Mouse (Mus musculus) spleen, adult 2 months (tissue): ENCODE results near the gene Cd8a. TPM values are rescaled to one million over a fixed set of nuclear protein-coding genes. Genes with fewer than 3 reads are reported as not detected.

Source experiments
- DNase-seq, 2 experiments: peaks; one replicate each; pipeline versions ENCODE4 v3.0.0 to v3.0.0-alpha.2; 2012 to 2021; ENCODE audit warnings: low spot score in 2 of 2, low read depth in 1 of 2
- H3K27ac ChIP-seq: fragments of 200-500 bp; 2 replicates; pipeline ENCODE4 v1.5.1; 2012; ENCODE audit warnings: low read length, inconsistent platforms; ENCODE audit not compliant: insufficient read depth
- H3K27me3 ChIP-seq: fragments of 200-500 bp; 2 replicates; pipeline ENCODE4 v1.6.1; 2012; ENCODE audit warnings: mild to moderate bottlenecking, moderate library complexity, low read length, inconsistent platforms; ENCODE audit not compliant: control insufficient read depth, insufficient read depth
- H3K36me3 ChIP-seq: fragments of 200-500 bp; 2 replicates; pipeline ENCODE4 v1.6.1; 2012; ENCODE audit warnings: mild to moderate bottlenecking, low read length, inconsistent platforms; ENCODE audit not compliant: control insufficient read depth, insufficient read depth
- H3K4me1 ChIP-seq: fragments of 200-500 bp; 2 replicates; pipeline ENCODE4 v1.6.1; 2011; ENCODE audit warnings: inconsistent platforms; ENCODE audit not compliant: control insufficient read depth, insufficient read depth, insufficient read length
- H3K4me3 ChIP-seq: fragments of 200-500 bp; 2 replicates; pipeline ENCODE4 v1.5.1; 2011; ENCODE audit warnings: mild to moderate bottlenecking, inconsistent platforms; ENCODE audit not compliant: insufficient read depth, insufficient read length; ENCODE audit errors: extremely low read depth
- CTCF ChIP-seq: fragments of 200-500 bp; IDR thresholded peaks from 2 replicates; pipeline ENCODE4 v1.5.1; 2011; ENCODE audit warnings: mild to moderate bottlenecking, inconsistent platforms; ENCODE audit not compliant: insufficient read depth, insufficient read length, insufficient replicate concordance; ENCODE audit errors: extremely low read depth
- POLR2A ChIP-seq: fragments of 200-500 bp; IDR thresholded peaks from 2 replicates; pipeline ENCODE4 v1.6.1; 2011; ENCODE audit warnings: low read depth, low read length, inconsistent platforms
- WGBS: fragments of 180-500 bp; shearing (Covaris S2); methylation state at CpG from one replicate; pipeline ENCODE4 v1.1.7; 2018; 5-methylcytosine and 5-hydroxymethylcytosine counted together
- polyA plus RNA-seq: library from polyadenylated mRNA; depleted of rRNA; stranded (reverse); fragments of >200 nt; gene quantifications from 2 replicates; pipeline ENCODE4 v1.2.3, GENCODE M21; 2012

The Cd8a gene
- polyA plus RNA-seq, 1 experiment: 28.5 TPM

DNA sequence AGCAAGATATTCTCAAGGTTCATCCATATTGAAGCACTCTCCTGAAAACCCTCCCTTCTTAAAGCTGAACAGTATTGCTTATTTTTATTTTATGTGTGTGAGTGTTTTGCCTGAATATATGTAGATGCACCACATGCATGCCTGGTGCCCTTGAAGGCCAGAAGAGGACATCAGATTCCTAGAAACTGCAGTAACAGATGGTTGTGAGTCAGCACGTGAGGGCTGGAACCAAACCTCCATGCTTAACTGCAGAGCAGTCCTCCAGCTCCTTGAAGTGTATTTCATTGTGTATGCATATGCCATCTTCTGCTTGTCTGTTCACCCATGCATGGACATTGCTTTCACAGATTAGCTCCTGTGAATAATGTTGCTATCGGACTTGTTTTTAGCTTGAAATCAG lies 9.2 kb upstream of the Cd8a start:
- Histone ChIP-seq H3K4me3 (no peak overlapping the region), H3K36me3 (no peaks in the 10 kb centered on the region), H3K4me1 (no peaks in the 10 kb centered on the region), H3K27ac (no peak overlapping the region), H3K27me3 (no peaks in the 10 kb centered on the region)
- no peak for DNase-seq
- TF ChIP-seq CTCF (no peak), POLR2A (no peak)
- 60% methylated on average over 2 of the region's 2 CpGs for WGBS

DNA sequence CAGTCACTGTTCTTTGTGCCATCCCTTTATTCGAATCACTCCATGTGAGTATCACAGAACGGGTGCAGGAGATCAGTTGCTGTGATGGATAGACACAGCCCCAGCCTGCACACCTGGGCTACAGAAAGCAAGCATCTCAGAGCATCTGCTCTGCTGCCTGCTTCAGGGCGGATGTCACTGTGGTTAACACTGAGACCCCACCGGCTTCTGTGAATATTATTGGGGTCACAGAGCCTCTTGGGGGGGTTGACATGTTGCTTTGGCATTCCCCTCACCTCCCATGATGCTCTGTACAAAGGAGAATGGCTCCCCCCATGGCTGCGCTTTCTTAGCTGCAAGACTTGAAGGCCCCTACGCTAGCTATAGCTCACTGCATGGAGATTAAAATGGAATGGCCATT lies 3.8 kb upstream of the Cd8a start:
- no peaks in the 10 kb centered on the region for H3K27me3 ChIP-seq
- H3K36me3 ChIP-seq: no peaks in the 10 kb centered on the region
- TF ChIP-seq CTCF (no peak), POLR2A (no peak)
- WGBS: 75% methylated on average over 6 of the region's 6 CpGs
- DNase-seq: no peak
- H3K27ac ChIP-seq: no peak overlapping the region
- no peak overlapping the region for H3K4me3 ChIP-seq
- H3K4me1 ChIP-seq: no peaks in the 10 kb centered on the region

DNA sequence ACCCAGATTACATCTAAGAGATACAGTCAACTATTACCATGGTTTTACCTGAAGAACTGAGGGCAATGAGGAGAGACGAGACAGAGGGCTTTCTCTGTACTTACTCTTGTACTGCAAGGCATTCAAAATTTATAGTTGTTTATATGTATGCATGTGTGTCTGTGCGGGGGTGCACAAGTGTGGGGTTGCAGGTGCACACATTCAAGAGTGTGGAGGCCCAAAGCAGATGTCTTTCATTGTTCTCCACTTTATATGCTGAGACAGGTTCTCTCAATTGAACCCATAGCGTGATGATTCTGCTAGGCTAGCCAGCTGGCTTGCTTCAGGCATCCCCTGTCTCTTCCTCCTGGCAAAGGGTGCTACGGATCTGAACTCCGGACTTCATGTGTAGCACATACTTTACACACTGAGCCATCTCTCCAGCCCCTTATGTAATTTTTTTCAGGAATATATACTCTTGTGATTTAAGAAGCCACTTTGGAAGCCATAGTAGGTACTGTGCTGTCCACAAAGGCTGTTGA lies 2.1 kb upstream of the Cd8a start:
- Histone ChIP-seq H3K4me3 (no peak overlapping the region), H3K27me3 (no peaks in the 10 kb centered on the region), H3K4me1 (no peaks in the 10 kb centered on the region), H3K36me3 (no peaks in the 10 kb centered on the region), H3K27ac (no peak overlapping the region)
- 81% methylated on average over 5 of the region's 5 CpGs for WGBS
- no peak for DNase-seq
- TF ChIP-seq CTCF (no peak), POLR2A (no peak)

DNA sequence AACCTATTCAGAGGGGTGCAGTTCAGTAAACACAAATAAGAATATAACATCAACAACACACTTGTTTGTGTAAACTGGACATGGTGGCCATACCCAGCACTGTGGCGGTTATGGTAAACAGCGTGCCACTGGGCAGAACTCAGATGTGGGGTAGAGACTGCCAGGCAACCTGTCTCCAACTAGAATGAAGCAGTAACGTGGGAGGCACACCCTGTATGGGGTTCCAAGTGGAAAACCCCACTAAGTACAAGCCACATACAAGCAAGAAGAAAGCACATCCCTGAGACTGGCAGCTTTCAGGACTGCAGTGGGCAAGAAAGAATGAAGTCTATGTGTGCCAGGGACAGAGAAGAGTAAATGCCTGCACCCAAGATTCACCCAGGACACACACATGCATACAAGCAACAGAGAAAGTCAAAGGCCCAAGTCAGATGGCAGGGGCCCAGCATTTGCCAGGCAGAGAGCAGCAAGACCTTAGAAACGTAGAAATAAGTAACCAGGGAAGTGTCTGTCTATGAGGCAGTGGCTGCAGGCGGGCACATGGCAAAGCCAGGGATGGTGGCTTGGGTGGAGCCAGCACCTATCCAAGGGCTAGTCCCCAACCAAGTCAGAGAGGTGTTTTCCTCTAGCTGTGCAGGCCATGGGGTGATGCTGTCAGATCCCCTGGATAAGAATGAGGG lies 1.0 kb upstream of the Cd8a start:
- Histone ChIP-seq H3K36me3 (no peaks in the 10 kb centered on the region), H3K4me1 (no peaks in the 10 kb centered on the region), H3K4me3 (no peak overlapping the region), H3K27me3 (no peaks in the 10 kb centered on the region), H3K27ac (peak overlapping the region; percentile 2; the same call in 1 of the 2 replicates)
- WGBS: 77% methylated on average over 5 of the region's 5 CpGs
- no peak for DNase-seq
- TF ChIP-seq POLR2A: no peak

DNA sequence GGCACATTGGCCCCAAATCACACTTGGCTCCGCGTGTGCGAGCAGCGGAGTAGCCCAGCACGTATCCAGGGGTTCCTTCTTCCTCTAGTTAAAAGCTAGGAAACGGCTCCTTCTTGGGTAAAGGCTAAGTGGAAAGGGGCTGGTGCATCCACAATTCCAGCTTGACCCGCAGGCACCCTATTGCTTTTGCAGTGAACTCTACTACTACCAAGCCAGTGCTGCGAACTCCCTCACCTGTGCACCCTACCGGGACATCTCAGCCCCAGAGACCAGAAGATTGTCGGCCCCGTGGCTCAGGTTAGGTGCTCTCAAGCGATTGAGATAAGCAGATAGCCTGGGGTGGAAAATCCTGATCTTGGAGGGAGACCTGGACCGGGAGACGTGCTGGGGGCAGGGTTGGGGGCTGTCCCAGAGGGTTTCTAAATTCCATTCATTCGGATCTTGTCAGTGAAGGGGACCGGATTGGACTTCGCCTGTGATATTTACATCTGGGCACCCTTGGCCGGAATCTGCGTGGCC lies 1.1 kb downstream of the Cd8a start:
- H3K27ac ChIP-seq: peak overlapping the region; percentile 56
- 82% methylated on average over 19 of the region's 19 CpGs for WGBS
- no peak for TF ChIP-seq CTCF
- no peak for TF ChIP-seq POLR2A
- H3K4me3 ChIP-seq: peak overlapping the region; percentile 48
- no peak for DNase-seq
- H3K36me3 ChIP-seq: no peaks in the 10 kb centered on the region
- no peaks in the 10 kb centered on the region for H3K4me1 ChIP-seq
- no peaks in the 10 kb centered on the region for H3K27me3 ChIP-seq

DNA sequence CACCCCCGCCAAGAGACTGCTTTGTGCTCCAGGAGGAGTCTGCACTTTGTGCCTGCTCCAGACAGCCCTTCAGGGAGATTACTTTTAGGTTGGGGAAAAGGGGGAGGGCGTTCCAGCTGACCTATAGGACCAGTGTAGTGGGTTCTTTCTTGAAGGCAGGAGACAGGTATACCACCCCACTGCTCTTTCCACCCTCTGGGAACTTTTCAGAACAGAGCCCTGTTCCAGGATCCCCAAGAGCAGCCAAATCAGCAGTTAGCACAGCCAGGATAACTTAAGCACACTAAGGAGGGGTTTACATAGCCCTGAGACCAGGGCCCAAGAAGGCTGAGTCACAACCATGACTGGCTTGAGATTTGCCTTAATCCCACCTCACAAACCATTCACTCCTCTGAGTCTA lies 1.7 kb downstream of the Cd8a start:
- Histone ChIP-seq H3K4me3 (no peak overlapping the region; the same call in 1 of the 2 replicates), H3K36me3 (no peaks in the 10 kb centered on the region), H3K27ac (peak overlapping the region; percentile 8), H3K27me3 (no peaks in the 10 kb centered on the region), H3K4me1 (no peaks in the 10 kb centered on the region)
- 77% methylated on average over 2 of the region's 2 CpGs for WGBS
- no peak for TF ChIP-seq POLR2A
- no peak for TF ChIP-seq CTCF
- no peak for DNase-seq

DNA sequence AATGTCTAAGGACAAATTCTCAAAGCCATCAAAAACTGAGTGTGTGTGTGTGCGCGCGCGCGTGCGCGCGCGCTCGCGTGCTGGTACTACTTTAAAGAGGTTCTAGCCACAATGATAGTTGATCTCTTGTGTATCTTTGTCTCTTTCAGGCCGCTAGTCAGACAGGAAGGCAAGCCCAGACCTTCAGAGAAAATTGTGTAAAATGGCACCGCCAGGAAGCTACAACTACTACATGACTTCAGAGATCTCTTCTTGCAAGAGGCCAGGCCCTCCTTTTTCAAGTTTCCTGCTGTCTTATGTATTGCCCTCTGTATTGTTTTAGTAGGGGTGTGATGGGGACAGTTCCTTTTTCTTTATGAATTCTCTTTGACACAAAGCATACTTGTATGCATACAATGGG lies 3.5 kb downstream of the Cd8a start:
- Histone ChIP-seq H3K36me3 (no peaks in the 10 kb centered on the region), H3K27ac (0 out of 2 replicates have a peak overlapping the region, but pooled peaks have one; percentile 33), H3K27me3 (no peaks in the 10 kb centered on the region), H3K4me1 (no peaks in the 10 kb centered on the region), H3K4me3 (no peak overlapping the region; the same call in 1 of the 2 replicates)
- DNase-seq: no peak
- 77% methylated on average over 13 of the region's 13 CpGs for WGBS
- TF ChIP-seq POLR2A (no peak), CTCF (no peak)
